Mouse (Mus musculus) neutrophil, adult 65 days (primary cell): Measurements from ENCODE around the gene Mrps21. TPM values are rescaled to one million over a fixed set of nuclear protein-coding genes. Genes with fewer than 3 reads are reported as not detected.

Source experiments
- total RNA-seq: library from RNA; stranded (reverse); gene quantifications from 2 replicates; pipeline ENCODE4 v1.2.4, GENCODE M21; 2023

Mrps21 gene
- 108 and 114 TPM in 2 replicates for total RNA-seq

DNA sequence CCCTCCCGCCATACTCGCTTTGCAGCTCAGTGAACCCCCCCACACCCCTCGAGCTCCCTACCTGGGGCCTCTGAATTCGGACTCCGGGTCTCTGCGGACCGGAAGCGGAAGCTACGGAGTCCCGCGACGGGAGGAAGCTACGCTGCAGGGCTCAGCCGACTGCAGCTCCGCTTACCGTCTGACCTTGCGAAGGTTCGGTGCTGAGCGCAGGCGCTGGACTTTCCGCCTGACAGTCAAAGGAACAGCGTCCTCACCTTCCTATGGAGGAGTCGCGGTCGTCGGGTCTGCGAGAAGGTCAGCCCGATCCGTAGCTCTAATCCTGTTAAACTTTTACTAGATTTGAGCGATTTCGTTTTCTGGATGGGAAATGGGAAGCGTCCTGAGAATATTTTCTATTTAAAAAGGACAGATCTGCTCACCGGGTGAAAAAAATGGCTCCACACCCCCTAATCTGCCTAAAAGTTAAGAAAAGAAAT, at the start of gene Mrps21:
Gene Mrps21, minus strand, starts transcription at position 128 of the 476 bp plus-strand sequence.

DNA sequence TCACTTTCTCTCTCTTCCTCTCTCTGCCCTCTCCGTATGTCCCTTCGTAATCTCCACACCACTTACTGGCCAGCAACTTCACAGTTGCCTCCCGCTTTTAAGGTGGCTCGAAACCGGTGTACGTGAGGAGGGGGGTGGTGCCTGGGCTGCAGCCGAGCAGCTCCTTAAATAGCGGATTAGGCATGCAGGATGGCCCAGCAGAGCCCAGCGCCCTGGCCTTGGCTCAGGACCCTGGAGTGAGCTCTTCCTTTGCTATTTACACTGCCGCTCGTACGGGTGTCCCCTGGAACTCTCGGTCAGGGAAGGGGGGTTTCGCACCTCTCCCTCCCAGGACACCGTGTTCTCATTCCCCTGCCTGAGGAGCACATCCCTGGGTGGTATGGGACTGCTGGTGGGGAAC, 33.2 kb upstream of the Mrps21 start, which contains the start of gene Car14:
Gene Car14, minus strand, starts transcription at position 124 of the 400 bp plus-strand sequence.

DNA sequence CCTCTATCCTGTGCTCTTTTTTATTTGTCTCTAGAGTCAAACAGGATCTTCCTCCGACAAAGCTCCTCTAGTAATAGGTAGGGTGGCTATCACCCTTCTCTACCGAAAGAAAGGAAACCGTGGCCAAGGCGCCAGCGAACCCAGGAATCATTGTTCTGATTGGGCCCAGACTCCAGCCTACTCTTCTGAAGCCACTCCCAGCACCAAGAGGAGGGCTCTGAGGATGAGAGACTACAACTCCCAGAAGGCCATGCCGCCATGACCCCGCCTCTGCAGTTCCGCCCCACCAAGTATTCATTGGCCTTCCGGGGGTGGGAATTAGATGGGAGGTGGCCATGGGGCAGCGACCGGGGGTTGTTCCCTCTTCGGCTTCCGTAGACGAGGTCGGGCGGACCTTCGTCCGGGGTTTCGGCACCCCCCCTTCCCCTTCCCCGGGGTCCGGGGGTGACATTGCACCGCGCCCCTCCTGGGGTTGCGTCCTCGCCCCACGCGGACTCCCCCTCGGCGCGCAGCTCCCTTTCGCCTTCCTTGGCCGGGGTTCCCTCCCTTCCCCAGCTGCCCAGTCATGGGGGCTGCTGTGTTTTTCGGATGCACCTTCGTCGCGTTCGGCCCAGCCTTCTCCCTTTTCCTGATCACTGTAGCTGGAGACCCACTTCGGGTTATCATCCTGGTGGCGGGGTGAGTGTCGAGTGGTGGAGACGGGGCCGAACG, 22.4 kb upstream of the Mrps21 start, which contains the start of gene Aph1a:
Gene Aph1a, plus strand, starts transcription at position 364 of the 711 bp plus-strand sequence.

DNA sequence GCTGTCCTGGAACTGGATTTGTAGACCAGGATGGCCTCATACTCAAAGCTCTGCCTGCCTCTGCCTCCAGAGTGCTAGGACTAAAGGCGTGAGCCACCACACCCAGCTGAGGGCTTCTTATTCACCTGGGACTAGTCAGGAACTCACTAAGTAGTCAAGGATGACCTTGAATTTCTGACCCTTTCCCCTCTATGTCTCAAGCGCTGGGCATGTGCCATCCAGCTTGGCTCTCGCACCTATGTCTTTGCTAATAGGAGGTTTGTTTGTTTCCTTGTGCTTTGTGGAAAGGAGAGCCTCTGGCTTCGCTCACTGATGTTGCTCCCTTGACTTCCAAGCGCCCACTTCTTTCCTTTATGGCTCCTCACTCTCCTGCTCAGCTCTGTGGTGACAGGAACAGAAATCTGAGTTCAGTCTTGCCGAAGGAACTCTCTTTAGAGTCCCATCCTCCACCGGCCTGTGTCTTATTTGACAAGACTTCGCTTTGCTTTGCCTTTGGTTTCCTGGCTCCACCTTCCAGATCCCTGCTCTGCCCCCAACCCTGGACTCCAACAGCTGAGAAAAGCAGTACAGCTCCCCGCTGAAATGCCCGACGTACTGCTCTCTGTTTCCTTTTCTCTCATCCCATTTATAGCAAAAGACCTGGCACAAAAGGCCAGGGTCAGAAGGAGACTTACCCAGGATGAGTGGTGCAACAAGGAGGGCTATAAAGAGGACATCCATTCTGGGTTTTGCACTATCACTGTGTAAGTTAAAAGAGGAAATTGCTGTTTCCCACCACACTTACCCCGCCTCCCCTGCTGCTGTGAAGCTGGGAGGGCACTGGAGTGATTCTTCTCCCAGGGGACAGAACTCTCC, 20.1 kb upstream of the Mrps21 start, which contains the start of gene BC028528:
Gene BC028528, minus strand, starts transcription at position 795 of the 855 bp plus-strand sequence.

DNA sequence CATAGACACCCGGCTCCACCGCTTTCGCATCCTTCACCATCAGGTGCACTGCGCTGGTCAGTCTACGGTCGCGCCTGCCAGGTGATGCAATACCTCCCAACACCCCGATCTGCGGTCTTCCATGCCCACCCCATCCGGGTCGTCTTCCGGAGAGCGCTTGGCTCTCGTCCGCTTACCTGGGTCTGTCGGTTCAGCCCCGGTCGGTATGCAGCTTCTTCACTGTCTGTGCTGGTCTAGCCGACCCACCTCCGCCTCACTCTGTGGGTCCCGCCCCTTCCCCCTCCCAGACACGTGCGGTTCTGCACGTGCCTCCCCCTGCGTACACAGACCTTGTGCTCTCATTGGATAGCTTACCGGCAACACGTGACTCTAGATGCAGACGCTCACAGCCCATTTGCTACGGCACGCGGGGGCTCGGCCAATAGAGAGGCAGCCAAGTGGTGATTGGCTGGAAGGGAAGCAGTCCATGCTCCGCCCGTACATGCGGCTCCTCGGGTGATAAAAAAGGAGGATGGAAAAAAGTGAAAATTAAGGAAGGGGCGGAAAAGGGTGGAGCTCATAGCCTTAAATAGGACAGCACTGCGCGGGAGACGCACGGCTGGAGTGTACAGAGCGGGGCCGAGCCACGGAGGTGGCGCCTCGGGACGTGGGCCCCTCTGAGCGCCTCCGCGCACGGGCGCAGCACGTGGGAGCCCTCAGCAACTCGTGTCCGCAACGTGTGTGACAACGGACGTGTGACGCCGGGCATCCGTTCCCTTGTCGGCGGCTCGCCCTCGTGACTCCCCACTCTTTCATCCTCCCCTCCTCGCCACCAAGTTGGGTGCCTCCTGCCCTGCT, 10.9 kb upstream of the Mrps21 start, which contains the start of gene Ciart:
Gene Ciart, minus strand, starts transcription at position 273 of the 837 bp plus-strand sequence.

DNA sequence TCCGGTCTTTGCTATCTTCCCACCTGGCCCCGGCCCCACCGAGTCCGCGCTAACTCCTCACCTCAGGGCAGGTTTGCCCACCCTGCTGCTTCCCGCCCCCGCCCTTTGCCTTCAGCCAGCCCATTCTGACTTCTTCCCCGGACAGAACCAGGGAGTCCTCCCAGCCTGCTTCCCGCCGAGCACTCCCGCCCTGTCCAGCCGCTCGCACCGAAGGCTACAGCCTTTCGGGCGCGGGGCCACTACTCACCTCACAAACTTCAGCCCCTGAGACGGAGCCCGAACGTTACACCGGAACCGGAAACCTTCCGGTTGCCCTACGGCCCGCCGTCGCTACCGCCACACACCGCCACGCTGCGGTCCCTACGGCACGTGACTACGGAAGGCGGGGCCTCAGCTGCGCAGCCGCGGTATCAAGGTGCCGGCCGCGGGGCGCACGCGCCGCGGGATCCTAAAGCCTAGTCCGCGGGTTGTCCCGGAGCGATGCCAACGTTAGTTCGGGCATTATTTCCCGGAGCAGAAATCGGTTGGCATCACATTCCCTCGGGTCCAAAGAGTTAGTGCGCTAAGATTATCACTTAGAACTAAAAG, 15.7 kb downstream of the Mrps21 start, which contains the start of gene Prpf3:
Gene Prpf3, minus strand, starts transcription at position 384 of the 588 bp plus-strand sequence.

DNA sequence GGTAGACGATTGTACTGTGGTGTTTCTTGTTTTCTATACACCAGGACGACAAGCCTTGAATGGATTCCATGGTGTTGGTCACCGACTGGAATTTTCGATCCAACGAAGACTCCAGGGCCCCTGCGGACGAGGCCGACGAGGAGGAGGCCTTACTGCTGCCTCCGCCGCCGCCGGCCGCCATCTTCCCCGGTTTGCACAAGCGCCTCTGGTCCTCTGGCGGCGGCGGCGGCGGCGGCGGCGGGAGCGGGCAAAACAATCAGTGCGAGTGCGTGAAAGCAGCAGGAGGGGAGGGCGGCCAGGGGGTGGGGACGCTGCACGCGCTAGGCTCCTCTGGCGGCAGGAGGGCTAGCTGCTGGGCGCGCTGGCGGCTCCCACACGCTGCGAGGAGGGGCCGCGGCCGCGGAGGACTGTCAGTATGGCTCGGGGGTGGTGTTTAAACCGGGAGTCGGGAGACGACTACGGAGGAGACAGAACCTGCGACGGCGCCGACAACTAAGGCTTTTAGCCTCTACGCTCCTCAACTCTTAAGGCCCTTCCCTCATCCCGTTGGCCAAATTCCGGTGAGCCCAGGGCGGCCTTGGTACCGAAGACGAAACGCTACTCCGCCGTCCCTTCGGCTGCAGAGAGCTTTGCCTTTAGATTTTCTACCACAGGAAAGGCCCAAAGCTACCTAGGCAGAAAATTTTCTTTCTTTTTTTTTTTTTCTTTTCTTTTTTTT, 52.6 kb downstream of the Mrps21 start, which contains the start of gene Rprd2:
Gene Rprd2, minus strand, starts transcription at position 293 of the 718 bp plus-strand sequence.

Other genes starting within 250 kb of the Mrps21 start
- gene Ensa, start 246.5 kb downstream of the Mrps21 start, total RNA-seq, result 78.0 and 82.9 TPM in 2 replicates
- 918 and 970 TPM in 2 replicates for gene Mcl1, start 212.7 kb downstream of the Mrps21 start, total RNA-seq
- 3.2 and 4.3 TPM in 2 replicates for gene Adamtsl4, start 183.6 kb downstream of the Mrps21 start, total RNA-seq
- gene Ecm1, start 131.9 kb downstream of the Mrps21 start, total RNA-seq, result 4.5 and 6.1 TPM in 2 replicates
- gene Tars2, start 111.3 kb downstream of the Mrps21 start, total RNA-seq, result 12.0 and 15.1 TPM in 2 replicates
- 48.2 and 51.7 TPM in 2 replicates for gene Rprd2, start 52.7 kb downstream of the Mrps21 start, total RNA-seq
- 36.7 and 41.4 TPM in 2 replicates for gene Prpf3, start 15.6 kb downstream of the Mrps21 start, total RNA-seq
- gene Ciart, start 10.7 kb upstream of the Mrps21 start, total RNA-seq, result 18.3 and 21.8 TPM in 2 replicates
- gene BC028528, start 20.5 kb upstream of the Mrps21 start, total RNA-seq, result 23.6 and 26.7 TPM in 2 replicates
- gene Aph1a, start 22.4 kb upstream of the Mrps21 start, total RNA-seq, result 55.4 and 77.4 TPM in 2 replicates
- not detected in 2 replicates for gene Car14, start 33.2 kb upstream of the Mrps21 start, total RNA-seq
- 62.2 and 84.1 TPM in 2 replicates for gene Anp32e, start 57.7 kb upstream of the Mrps21 start, total RNA-seq
- gene Plekho1, start 124.5 kb upstream of the Mrps21 start, total RNA-seq, result 37.4 and 45.9 TPM in 2 replicates
- 8.2 and 9.3 TPM in 2 replicates for gene Vps45, start 186.9 kb upstream of the Mrps21 start, total RNA-seq
- 18.5 and 19.1 TPM in 2 replicates for gene Otud7b, start 233.0 kb upstream of the Mrps21 start, total RNA-seq